Mouse (Mus musculus): ENCODE data around the gene Thumpd1. TPM values are rescaled to one million over a fixed set of nuclear protein-coding genes. Genes with fewer than 3 reads are reported as not detected.
A peak's percentile ranks its signal among the peaks of the same experiment; 100 is the strongest.

Thumpd1 gene
- polyA plus RNA-seq, 1 experiment: 14.5 TPM

DNA sequence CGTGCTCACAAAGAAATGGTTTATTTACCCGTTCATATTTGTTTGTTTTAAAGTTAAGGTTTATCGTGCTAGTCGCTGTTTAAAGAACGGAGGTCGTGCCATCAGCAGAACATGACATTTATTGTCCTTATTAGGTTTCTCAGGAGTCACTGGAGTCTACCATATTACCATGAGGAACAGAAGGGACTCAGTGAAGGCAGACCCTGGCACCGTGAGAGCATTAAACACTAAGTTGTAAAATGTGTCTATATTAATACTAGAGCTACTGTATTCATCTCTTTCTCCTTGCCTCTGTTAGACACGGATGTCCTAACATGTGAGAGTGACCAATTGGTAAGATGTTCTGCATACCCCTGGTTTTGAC, 331 bp upstream of the Thumpd1 start:
- Histone ChIP-seq H3K4me1 (ENCODE audit: control insufficient read depth, insufficient read depth, insufficient read length, low read length) (peaks cover 2% of the 10 kb centered on the region), H3K4me3 (ENCODE audit: insufficient read depth, low read depth, low read length) (peak overlapping the region; percentile 92), H3K27ac (replicated peaks; ENCODE audit: low read depth, low read length) (peak overlapping the region; percentile 44)

GRCm38 (mm10) chr7:119714111-119714510, 6.5 kb downstream of the Thumpd1 start:
- H3K27ac ChIP-seq (replicated peaks; ENCODE audit: low read depth, low read length): no peak overlapping the region
- H3K4me1 ChIP-seq (ENCODE audit: control insufficient read depth, insufficient read depth, insufficient read length, low read length): no peaks in the 10 kb centered on the region
- no peak overlapping the region for H3K4me3 ChIP-seq (ENCODE audit: insufficient read depth, low read depth, low read length)

DNA sequence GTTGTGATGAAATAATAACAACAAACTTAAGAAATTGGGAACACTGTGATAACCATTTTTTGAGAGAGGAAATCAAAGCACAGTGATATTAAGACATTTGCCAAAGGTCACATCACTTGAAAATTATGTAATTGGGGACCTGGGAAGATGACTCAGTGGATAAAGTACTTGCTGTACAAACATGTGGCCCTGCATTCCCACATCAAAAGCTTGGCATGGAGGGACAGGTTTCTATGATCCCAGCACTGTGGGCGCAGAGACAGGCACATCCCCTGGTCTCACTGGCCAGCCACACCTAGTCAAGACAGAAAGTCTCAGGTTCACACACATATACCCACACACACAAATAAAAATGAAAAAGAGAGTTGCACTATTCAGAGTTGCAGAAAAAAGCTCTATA, 25.7 kb downstream of the Thumpd1 start:
- H3K4me1 ChIP-seq (ENCODE audit: control insufficient read depth, insufficient read depth, insufficient read length, low read length): no peaks in the 10 kb centered on the region
- no peak overlapping the region for H3K4me3 ChIP-seq (ENCODE audit: insufficient read depth, low read depth, low read length)
- no peak overlapping the region for H3K27ac ChIP-seq (replicated peaks; ENCODE audit: low read depth, low read length)

DNA sequence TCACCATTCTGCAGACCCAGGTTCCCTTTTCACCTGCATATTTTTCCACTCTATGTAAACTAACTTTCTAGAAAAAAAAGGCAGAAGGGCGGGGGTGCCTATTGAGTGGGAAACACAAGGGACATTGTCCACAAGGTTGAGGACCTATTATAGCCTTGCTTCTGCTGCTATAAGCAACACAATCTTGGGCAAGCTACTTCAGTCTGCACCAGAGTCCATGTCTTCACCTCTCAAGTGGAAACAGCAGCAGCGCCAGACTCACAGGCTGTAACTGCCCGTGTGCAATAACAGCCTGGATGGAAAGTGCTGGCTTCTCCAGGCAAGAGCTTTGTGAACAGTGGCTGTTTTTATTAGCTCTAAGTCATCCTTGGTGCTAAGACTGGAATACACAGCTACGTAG, 28.3 kb downstream of the Thumpd1 start:
- H3K4me1 ChIP-seq (ENCODE audit: control insufficient read depth, insufficient read depth, insufficient read length, low read length): no peaks in the 10 kb centered on the region
- no peak overlapping the region for H3K27ac ChIP-seq (replicated peaks; ENCODE audit: low read depth, low read length)
- no peak overlapping the region for H3K4me3 ChIP-seq (ENCODE audit: insufficient read depth, low read depth, low read length)

DNA sequence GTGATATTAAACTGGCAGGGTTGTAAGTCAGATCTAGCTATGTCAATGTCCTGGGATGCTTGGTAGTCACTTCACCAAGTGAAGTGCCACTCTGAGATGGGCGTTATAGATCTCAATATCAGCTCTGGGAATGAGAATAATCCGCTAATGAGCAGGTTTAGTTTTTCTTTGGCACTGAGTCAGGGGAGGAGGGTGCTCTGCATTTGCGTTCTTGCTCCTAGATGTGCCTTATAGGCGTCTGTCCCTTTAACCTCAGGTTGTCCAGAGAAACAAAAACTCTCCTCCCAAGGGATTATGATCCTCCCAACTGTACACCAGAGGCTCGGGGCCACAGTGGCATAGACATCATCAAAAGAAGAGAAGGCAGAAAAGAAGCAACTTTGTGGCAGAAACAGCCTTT, 30.9 kb downstream of the Thumpd1 start, which contains the start of gene Acsm4:
Gene Acsm4, plus strand, starts transcription at position 301 of the 400 bp plus-strand sequence.
- Histone ChIP-seq H3K4me3 (ENCODE audit: insufficient read depth, low read depth, low read length) (no peak within 1 kb of the TSS), H3K4me1 (ENCODE audit: control insufficient read depth, insufficient read depth, insufficient read length, low read length) (no peaks in the 10 kb centered on the region), H3K27ac (replicated peaks; ENCODE audit: low read depth, low read length) (no peak within 1 kb of the TSS)

DNA sequence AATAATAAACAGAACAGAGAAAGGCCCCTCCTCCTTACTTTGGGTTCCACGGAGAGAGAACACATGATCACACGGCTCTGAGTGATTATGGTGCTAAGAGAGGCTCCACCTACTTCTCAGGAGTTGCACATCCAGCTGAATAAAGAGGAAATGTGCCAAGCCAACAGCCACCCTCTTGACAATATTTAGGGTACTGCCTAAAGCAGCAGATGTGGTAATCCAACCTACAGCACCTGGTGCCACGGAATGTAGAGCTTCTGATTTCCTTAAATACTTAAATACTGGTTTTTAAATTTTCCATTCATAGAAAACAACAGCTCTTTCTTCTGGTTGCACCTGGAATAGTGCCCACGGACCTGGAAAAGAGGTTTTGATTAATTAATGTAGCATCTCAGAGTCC, 37.9 kb downstream of the Thumpd1 start:
- Histone ChIP-seq H3K27ac (replicated peaks; ENCODE audit: low read depth, low read length) (no peak overlapping the region), H3K4me1 (ENCODE audit: control insufficient read depth, insufficient read depth, insufficient read length, low read length) (no peaks in the 10 kb centered on the region), H3K4me3 (ENCODE audit: insufficient read depth, low read depth, low read length) (no peak overlapping the region)

DNA sequence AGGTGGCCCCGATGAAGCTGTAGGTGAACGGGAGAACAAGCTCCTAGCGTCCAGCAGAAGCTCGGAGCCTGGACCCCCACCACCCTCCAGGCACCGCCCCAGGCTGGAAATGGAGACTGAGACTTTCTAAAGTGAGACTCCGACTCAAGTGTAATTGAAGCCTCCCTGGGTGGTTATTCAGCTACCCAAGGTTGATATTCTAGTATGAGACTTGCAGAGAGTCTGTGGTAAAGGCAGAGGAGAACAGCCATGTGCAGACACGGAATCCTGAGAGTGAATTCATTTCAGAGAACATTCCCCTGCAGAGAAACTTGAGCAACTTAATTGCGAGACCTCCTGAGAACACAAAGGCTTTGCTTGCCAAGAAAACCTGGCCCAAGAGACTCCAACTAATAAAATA, 40.5 kb downstream of the Thumpd1 start:
- H3K4me3 ChIP-seq (ENCODE audit: insufficient read depth, low read depth, low read length): no peak overlapping the region
- H3K4me1 ChIP-seq (ENCODE audit: control insufficient read depth, insufficient read depth, insufficient read length, low read length): no peaks in the 10 kb centered on the region

DNA sequence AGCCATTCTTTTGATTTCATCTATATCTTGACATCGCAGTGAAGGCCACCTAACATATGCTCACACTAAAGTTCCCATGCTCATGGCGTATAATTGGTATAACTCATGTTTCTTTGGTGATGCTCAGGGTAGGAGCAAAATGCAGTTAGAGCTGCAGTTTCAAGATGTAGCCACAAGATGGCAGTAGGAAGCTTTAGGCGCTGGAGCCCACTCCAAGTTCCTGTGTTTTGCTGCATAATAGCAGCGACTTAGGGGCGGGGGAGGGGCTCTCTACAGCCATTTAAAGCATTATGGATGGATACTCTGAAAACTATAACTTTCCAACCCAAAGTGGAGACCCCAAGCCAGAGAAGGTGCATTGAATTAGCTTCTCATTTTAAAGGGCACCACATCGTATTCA, 47.1 kb downstream of the Thumpd1 start:
- Histone ChIP-seq H3K4me1 (ENCODE audit: control insufficient read depth, insufficient read depth, insufficient read length, low read length) (no peaks in the 10 kb centered on the region), H3K4me3 (ENCODE audit: insufficient read depth, low read depth, low read length) (no peak overlapping the region), H3K27ac (replicated peaks; ENCODE audit: low read depth, low read length) (no peak overlapping the region)

More for the DNA sequence above, 40.5 kb downstream of the Thumpd1 start:
- no peak overlapping the region for H3K27ac ChIP-seq (replicated peaks; ENCODE audit: low read depth, low read length)

GRCm38 (mm10) chr7:119670925-119671324, 49.7 kb downstream of the Thumpd1 start:
- H3K4me1 ChIP-seq (ENCODE audit: control insufficient read depth, insufficient read depth, insufficient read length, low read length): no peaks in the 10 kb centered on the region
- no peak overlapping the region for H3K4me3 ChIP-seq (ENCODE audit: insufficient read depth, low read depth, low read length)
- H3K27ac ChIP-seq (replicated peaks; ENCODE audit: low read depth, low read length): no peak overlapping the region

DNA sequence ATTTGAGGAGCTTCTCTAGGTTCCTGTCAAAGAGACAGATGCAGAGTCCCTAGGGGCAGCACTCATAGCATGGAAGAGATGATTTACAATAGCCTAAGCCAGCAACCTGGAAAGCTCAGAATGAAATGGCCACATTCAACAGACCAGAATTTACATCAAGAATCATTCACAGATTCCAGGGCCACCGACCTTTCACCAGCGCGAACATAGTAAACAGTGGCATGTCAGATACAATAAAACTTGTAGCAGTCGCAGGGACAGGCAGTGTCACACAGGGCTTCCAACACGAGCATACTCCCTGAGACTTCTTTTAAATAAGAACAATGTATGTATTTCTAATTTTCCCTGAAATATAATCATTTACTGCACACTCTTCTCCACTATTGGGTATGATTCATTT, 50.2 kb downstream of the Thumpd1 start:
- H3K27ac ChIP-seq (replicated peaks; ENCODE audit: low read depth, low read length): no peak overlapping the region
- no peak overlapping the region for H3K4me3 ChIP-seq (ENCODE audit: insufficient read depth, low read depth, low read length)
- no peaks in the 10 kb centered on the region for H3K4me1 ChIP-seq (ENCODE audit: control insufficient read depth, insufficient read depth, insufficient read length, low read length)

DNA sequence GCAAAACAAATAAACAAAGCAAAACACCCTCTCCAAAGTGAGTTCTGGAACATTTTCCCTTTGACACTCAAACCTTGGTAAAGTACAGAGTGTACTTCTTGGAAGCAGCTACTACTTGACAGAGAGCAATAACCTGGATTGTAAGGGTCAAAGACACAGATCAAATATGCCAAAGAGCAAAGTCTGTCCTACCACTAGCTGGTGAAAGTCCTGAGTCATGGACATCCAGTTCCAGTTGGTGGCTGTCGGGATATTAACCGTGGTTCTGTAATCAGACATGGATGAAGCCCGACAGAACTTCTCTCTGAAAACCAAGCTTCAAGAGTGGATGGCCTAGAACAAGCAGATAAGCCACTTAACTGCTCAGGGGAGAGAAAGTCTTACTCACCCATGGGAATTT, 52.7 kb downstream of the Thumpd1 start:
- Histone ChIP-seq H3K4me1 (ENCODE audit: control insufficient read depth, insufficient read depth, insufficient read length, low read length) (no peaks in the 10 kb centered on the region), H3K4me3 (ENCODE audit: insufficient read depth, low read depth, low read length) (no peak overlapping the region), H3K27ac (replicated peaks; ENCODE audit: low read depth, low read length) (no peak overlapping the region)

Other genes starting within 250 kb of the Thumpd1 start
- gene Umod, start 241.5 kb downstream of the Thumpd1 start, polyA plus RNA-seq (2012; ENCODE audit: insufficient read depth, insufficient read length, missing spikeins): not detected in 2 replicates
- 2.0 and 3.3 TPM in 2 replicates for gene Acsm5, start 201.3 kb downstream of the Thumpd1 start, polyA plus RNA-seq (2012; ENCODE audit: insufficient read depth, insufficient read length, missing spikeins)
- not detected in 2 replicates for gene Pdilt, start 197.3 kb downstream of the Thumpd1 start, polyA plus RNA-seq (2012; ENCODE audit: insufficient read depth, insufficient read length, missing spikeins)
- not detected in 2 replicates for gene Acsm2, start 166.5 kb downstream of the Thumpd1 start, polyA plus RNA-seq (2012; ENCODE audit: insufficient read depth, insufficient read length, missing spikeins)
- 0.67 TPM in 1 of 2 replicates, not detected in the other for gene Acsm1, start 113.8 kb downstream of the Thumpd1 start, polyA plus RNA-seq (2012; ENCODE audit: insufficient read depth, insufficient read length, missing spikeins)
- gene Acsm4, start 30.8 kb downstream of the Thumpd1 start, polyA plus RNA-seq (2012; ENCODE audit: insufficient read depth, insufficient read length, missing spikeins): not detected in 2 replicates
- gene Acsm3, start 40.1 kb upstream of the Thumpd1 start, polyA plus RNA-seq (2012; ENCODE audit: insufficient read depth, insufficient read length, missing spikeins): 87.9 and 175 TPM in 2 replicates
- 5.4 and 8.4 TPM in 2 replicates for gene Rexo5, start 73.2 kb upstream of the Thumpd1 start, polyA plus RNA-seq (2012; ENCODE audit: insufficient read depth, insufficient read length, missing spikeins)
- gene Eri2, start 73.3 kb upstream of the Thumpd1 start, polyA plus RNA-seq (2012; ENCODE audit: insufficient read depth, insufficient read length, missing spikeins): 3.3 and 5.4 TPM in 2 replicates
- 11.7 and 17.5 TPM in 2 replicates for gene Lyrm1, start 175.1 kb upstream of the Thumpd1 start, polyA plus RNA-seq (2012; ENCODE audit: insufficient read depth, insufficient read length, missing spikeins)
- 18.4 and 21.7 TPM in 2 replicates for gene Dcun1d3, start 175.5 kb upstream of the Thumpd1 start, polyA plus RNA-seq (2012; ENCODE audit: insufficient read depth, insufficient read length, missing spikeins)